Mouse (Mus musculus): ENCODE measurements around the gene Cd27.

The Cd27 gene

GRCm38 (mm10) chr6:125233816-125234519 is 2.8 kb downstream of the Cd27 start:
- DNase-seq (ENCODE audit: low read depth, low spot score) = no peak
- Histone ChIP-seq H3K36me3 (ENCODE audit: control insufficient read depth, insufficient read depth, low read length, poor library complexity, severe bottlenecking) (peaks cover 1% of the 10 kb centered on the region; the same call in 1 of the 2 replicates), H3K27me3 (ENCODE audit: control insufficient read depth, insufficient read depth, low read length, poor library complexity, severe bottlenecking) (no peaks in the 10 kb centered on the region)

- Histone ChIP-seq H3K36me3 (ENCODE audit: control insufficient read depth, insufficient read depth, low read length, poor library complexity, severe bottlenecking) (peaks cover 8% of the 10 kb centered on the region), H3K27me3 (ENCODE audit: control insufficient read depth, insufficient read depth, low read length, poor library complexity, severe bottlenecking) (no peaks in the 10 kb centered on the region)
- no peak for DNase-seq (ENCODE audit: low read depth, low spot score)
These were observed 4.3 kb downstream of the Cd27 start for GRCm38 (mm10) chr6:125232516-125232915.

GRCm38 (mm10) chr6:125232045-125232437 is 4.8 kb downstream of the Cd27 start:
- H3K36me3 ChIP-seq (ENCODE audit: control insufficient read depth, insufficient read depth, low read length, poor library complexity, severe bottlenecking) = peaks cover 9% of the 10 kb centered on the region
- H3K27me3 ChIP-seq (ENCODE audit: control insufficient read depth, insufficient read depth, low read length, poor library complexity, severe bottlenecking) = no peaks in the 10 kb centered on the region
- DNase-seq (ENCODE audit: low read depth, low spot score) = peak; percentile 18

- peak; percentile 79 for DNase-seq (ENCODE audit: low read depth, low spot score)
- H3K27me3 ChIP-seq (ENCODE audit: control insufficient read depth, insufficient read depth, low read length, poor library complexity, severe bottlenecking) = no peaks in the 10 kb centered on the region
- peaks cover 9% of the 10 kb centered on the region for H3K36me3 ChIP-seq (ENCODE audit: control insufficient read depth, insufficient read depth, low read length, poor library complexity, severe bottlenecking)
These were observed 5.4 kb downstream of the Cd27 start, which contains the start of gene Tapbpl for GRCm38 (mm10) chr6:125231117-125232044. Tapbpl (minus strand) TSS chr6:125231860.

DNA sequence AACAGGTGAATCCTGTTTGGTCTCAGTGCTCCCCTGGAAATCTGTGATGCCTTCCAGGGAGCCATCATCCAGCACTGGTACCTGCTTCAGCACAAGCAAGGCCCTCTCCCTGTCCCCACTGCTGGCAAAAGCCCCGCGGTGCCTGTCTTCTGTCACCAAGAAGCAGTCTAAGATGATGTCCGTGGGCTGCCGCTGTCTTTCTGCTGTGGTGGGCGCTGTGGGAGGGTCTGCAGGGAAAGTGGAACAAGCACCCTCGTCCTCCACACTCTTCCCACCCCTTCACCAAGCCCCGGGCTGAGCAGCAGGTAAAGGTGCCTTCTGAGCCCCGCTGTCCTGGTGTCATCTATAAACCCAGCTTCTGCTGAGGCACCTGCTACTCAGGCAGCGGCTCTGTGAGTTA is 6.2 kb downstream of the Cd27 start:
- no peaks in the 10 kb centered on the region for H3K27me3 ChIP-seq (ENCODE audit: control insufficient read depth, insufficient read depth, low read length, poor library complexity, severe bottlenecking)
- peaks cover 11% of the 10 kb centered on the region for H3K36me3 ChIP-seq (ENCODE audit: control insufficient read depth, insufficient read depth, low read length, poor library complexity, severe bottlenecking)
- no peak for DNase-seq (ENCODE audit: low read depth, low spot score)

- Histone ChIP-seq H3K27me3 (ENCODE audit: control insufficient read depth, insufficient read depth, low read length, poor library complexity, severe bottlenecking) (no peaks in the 10 kb centered on the region), H3K36me3 (ENCODE audit: control insufficient read depth, insufficient read depth, low read length, poor library complexity, severe bottlenecking) (peaks cover 24% of the 10 kb centered on the region)
- peak; percentile 69 for DNase-seq (ENCODE audit: low read depth, low spot score)
These were observed 11.2 kb downstream of the Cd27 start for GRCm38 (mm10) chr6:125225518-125226115.

DNA sequence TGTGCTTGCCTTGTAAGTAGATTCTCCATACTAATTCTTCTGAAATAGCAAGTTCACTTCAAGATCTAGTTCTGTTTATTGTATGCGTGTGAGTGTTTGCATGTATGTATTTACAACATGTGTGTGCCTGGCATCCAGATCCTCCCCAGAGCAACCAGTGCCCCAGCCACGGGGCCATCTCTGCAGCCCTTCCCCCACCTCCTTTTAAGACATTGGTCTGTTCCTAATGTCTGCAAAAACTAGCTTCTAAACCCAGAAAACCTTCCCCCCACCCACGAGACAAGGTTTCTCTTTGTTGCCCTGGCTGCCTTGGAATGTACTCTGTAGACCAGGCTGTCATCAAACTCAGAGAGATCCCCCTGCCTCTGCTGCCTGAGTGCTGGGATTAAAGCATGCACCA is 14.2 kb downstream of the Cd27 start:
- DNase-seq (ENCODE audit: low read depth, low spot score) = no peak
- Histone ChIP-seq H3K36me3 (ENCODE audit: control insufficient read depth, insufficient read depth, low read length, poor library complexity, severe bottlenecking) (peaks cover 21% of the 10 kb centered on the region), H3K27me3 (ENCODE audit: control insufficient read depth, insufficient read depth, low read length, poor library complexity, severe bottlenecking) (no peaks in the 10 kb centered on the region)

DNA sequence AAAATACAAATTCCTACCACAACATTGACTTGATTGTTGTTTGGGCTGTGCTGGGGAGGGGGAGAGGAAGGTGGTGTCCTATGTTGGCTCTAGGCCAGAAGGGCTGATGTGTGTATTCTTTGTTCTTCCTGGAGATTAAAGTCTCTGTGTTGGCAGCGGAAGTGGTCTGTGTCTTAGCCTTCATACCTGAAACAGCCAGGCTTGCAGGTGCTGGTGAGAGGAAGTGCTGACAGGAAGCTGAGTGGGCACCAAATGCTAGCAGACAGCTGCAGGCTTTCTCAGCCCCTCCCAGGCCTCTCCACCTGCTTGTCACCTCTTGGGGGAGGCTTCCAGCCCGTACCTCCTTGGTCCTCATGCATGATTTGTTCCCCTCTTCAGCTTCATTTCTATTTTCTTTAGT is 14.7 kb downstream of the Cd27 start:
- H3K27me3 ChIP-seq (ENCODE audit: control insufficient read depth, insufficient read depth, low read length, poor library complexity, severe bottlenecking) = no peaks in the 10 kb centered on the region
- DNase-seq (ENCODE audit: low read depth, low spot score) = peak; percentile 84
- peaks cover 19% of the 10 kb centered on the region for H3K36me3 ChIP-seq (ENCODE audit: control insufficient read depth, insufficient read depth, low read length, poor library complexity, severe bottlenecking)

DNA sequence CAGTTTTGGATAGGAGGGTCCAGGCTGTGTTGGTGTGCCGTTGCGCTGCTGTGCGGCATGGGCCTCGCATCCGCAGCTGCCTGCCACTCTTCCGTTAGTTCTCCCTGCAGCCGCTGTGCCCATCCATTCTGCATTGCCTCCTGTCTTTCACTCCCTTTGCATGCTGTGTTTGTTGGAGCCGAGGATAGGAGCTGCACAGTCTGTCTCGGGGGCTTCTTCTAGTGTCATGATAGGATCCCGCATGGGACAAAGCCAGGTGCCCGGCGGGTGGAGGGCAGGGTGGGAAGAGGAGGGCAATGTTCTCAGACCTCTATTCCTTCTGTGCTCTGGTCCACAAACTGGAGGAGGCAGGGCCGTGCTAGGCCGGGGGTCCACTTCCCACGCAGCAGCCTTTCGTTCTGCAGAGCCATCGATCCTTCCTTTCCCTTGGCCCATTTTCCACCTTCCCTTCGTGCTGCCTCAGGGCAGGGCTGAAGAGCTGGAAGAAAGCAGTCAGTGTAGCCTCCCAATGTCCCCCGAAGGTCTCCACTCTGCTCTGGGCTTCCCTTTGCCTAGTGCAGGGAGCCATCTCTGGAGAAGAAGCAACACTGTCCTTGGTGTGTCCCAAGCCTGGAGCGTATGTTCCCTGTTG is 15.6 kb downstream of the Cd27 start:
- H3K36me3 ChIP-seq (ENCODE audit: control insufficient read depth, insufficient read depth, low read length, poor library complexity, severe bottlenecking) = peaks cover 19% of the 10 kb centered on the region
- no peak for DNase-seq (ENCODE audit: low read depth, low spot score)
- no peaks in the 10 kb centered on the region for H3K27me3 ChIP-seq (ENCODE audit: control insufficient read depth, insufficient read depth, low read length, poor library complexity, severe bottlenecking)

GRCm38 (mm10) chr6:125218963-125219362 is 17.8 kb downstream of the Cd27 start:
- peaks cover 8% of the 10 kb centered on the region for H3K36me3 ChIP-seq (ENCODE audit: control insufficient read depth, insufficient read depth, low read length, poor library complexity, severe bottlenecking)
- no peaks in the 10 kb centered on the region for H3K27me3 ChIP-seq (ENCODE audit: control insufficient read depth, insufficient read depth, low read length, poor library complexity, severe bottlenecking)
- peak; percentile 90 for DNase-seq (ENCODE audit: low read depth, low spot score)

- Histone ChIP-seq H3K36me3 (ENCODE audit: control insufficient read depth, insufficient read depth, low read length, poor library complexity, severe bottlenecking) (peaks cover 4% of the 10 kb centered on the region), H3K27me3 (ENCODE audit: control insufficient read depth, insufficient read depth, low read length, poor library complexity, severe bottlenecking) (no peaks in the 10 kb centered on the region)
- no peak for DNase-seq (ENCODE audit: low read depth, low spot score)
These were observed 18.9 kb downstream of the Cd27 start for GRCm38 (mm10) chr6:125217899-125218298.

- H3K36me3 ChIP-seq (ENCODE audit: control insufficient read depth, insufficient read depth, low read length, poor library complexity, severe bottlenecking) = peaks cover 4% of the 10 kb centered on the region
- no peak for DNase-seq (ENCODE audit: low read depth, low spot score)
- H3K27me3 ChIP-seq (ENCODE audit: control insufficient read depth, insufficient read depth, low read length, poor library complexity, severe bottlenecking) = no peaks in the 10 kb centered on the region
These were observed 19.9 kb downstream of the Cd27 start for GRCm38 (mm10) chr6:125216898-125217297.

- peak; percentile 99 for DNase-seq (ENCODE audit: low read depth, low spot score)
- H3K36me3 ChIP-seq (ENCODE audit: control insufficient read depth, insufficient read depth, low read length, poor library complexity, severe bottlenecking) = peaks cover 4% of the 10 kb centered on the region
- no peaks in the 10 kb centered on the region for H3K27me3 ChIP-seq (ENCODE audit: control insufficient read depth, insufficient read depth, low read length, poor library complexity, severe bottlenecking)
These were observed 21.5 kb downstream of the Cd27 start, which contains the start of gene Vamp1 for GRCm38 (mm10) chr6:125215148-125215954. Vamp1 (plus strand) TSS chr6:125215551.

- H3K27me3 ChIP-seq (ENCODE audit: control insufficient read depth, insufficient read depth, low read length, poor library complexity, severe bottlenecking) = no peaks in the 10 kb centered on the region
- H3K36me3 ChIP-seq (ENCODE audit: control insufficient read depth, insufficient read depth, low read length, poor library complexity, severe bottlenecking) = no peaks in the 10 kb centered on the region; the same call in 1 of the 2 replicates
- no peak for DNase-seq (ENCODE audit: low read depth, low spot score)
These were observed 23.1 kb downstream of the Cd27 start for GRCm38 (mm10) chr6:125213715-125214114.
